Mouse (Mus musculus) gastrocnemius, postnatal 14 days (tissue): ENCODE results near the gene Pecr. TPM values are rescaled to one million over a fixed set of nuclear protein-coding genes. Genes with fewer than 3 reads are reported as not detected.

Source experiments
- DNase-seq: peaks from one replicate; pipeline ENCODE4 v3.0.0; 2021; ENCODE audit warnings: mixed read lengths
- intact Hi-C: fragments of 180-260 bp; cut with DNase I; formaldehyde crosslinking; loops from one replicate; pipeline ENCODE4 v1.15.1; 2025; ENCODE audit warnings: low total_unique reads
- long read RNA-seq, 2 experiments: library from polyadenylated mRNA; stranded (forward); transcript quantifications; one replicate each; pipeline ENCODE4 v2.0.0; 2021
- total RNA-seq, 2 experiments: library from RNA; stranded (reverse); gene quantifications; 2 replicates each; pipeline ENCODE4 v1.2.3; 2021

The Pecr gene
- total RNA-seq: 10 to 100 TPM; 19.6 to 20.5 TPM
- long read RNA-seq, experiment 1, transcript Pecr-201 (8 exons, 1,186 nt): major isoform, 43 of 46 reads
- long read RNA-seq, experiment 1, partial matches to known transcripts: 2 of 46 reads
- long read RNA-seq, experiment 1, other reads (novel, unspliced or antisense): 1 of 46 reads
- long read RNA-seq, experiment 2, transcript Pecr-201 (8 exons, 1,186 nt): major isoform, 27 of 32 reads
- long read RNA-seq, experiment 2, partial matches to known transcripts: 2 of 32 reads
- long read RNA-seq, experiment 2, other reads (novel, unspliced or antisense): 3 of 32 reads

GRCm38 (mm10) chr1:72283992-72284485 is at the start of gene Pecr, which contains the start of gene Tmem169:
Pecr (minus strand) TSS chr1:72284314.
Tmem169 (plus strand) TSS chr1:72284369.
- intact Hi-C loops: no loop called here
- peak; percentile 94 for DNase-seq

- intact Hi-C loops: no loop called here
- no peak for DNase-seq
Observed at GRCm38 (mm10) chr1:72326162-72326821, 42.2 kb upstream of the Pecr start.

- intact Hi-C loops: no loop called here
- no peak for DNase-seq
Observed at GRCm38 (mm10) chr1:72323248-72323647, 39.1 kb upstream of the Pecr start.

- DNase-seq: no peak
- intact Hi-C loops: no loop called here
Observed at GRCm38 (mm10) chr1:72320759-72321158, 36.6 kb upstream of the Pecr start.

GRCm38 (mm10) chr1:72316901-72317300 is 32.8 kb upstream of the Pecr start:
- intact Hi-C loops: loop anchor here (10.0 kb wide), 1 partner anchor 268 kb away; the partner anchor contains the start of gene Smarcal1
- no peak for DNase-seq

- DNase-seq: no peak
- intact Hi-C loops: loop anchor here (10.0 kb wide), 1 partner anchor 268 kb away; the partner anchor contains the start of gene Smarcal1
Observed at GRCm38 (mm10) chr1:72316409-72316808, 32.3 kb upstream of the Pecr start.

GRCm38 (mm10) chr1:72315447-72315846 is 31.3 kb upstream of the Pecr start:
- no peak for DNase-seq
- intact Hi-C loops: loop anchor here (10.0 kb wide), 1 partner anchor 269 kb away; the partner anchor contains the start of gene Smarcal1

DNA sequence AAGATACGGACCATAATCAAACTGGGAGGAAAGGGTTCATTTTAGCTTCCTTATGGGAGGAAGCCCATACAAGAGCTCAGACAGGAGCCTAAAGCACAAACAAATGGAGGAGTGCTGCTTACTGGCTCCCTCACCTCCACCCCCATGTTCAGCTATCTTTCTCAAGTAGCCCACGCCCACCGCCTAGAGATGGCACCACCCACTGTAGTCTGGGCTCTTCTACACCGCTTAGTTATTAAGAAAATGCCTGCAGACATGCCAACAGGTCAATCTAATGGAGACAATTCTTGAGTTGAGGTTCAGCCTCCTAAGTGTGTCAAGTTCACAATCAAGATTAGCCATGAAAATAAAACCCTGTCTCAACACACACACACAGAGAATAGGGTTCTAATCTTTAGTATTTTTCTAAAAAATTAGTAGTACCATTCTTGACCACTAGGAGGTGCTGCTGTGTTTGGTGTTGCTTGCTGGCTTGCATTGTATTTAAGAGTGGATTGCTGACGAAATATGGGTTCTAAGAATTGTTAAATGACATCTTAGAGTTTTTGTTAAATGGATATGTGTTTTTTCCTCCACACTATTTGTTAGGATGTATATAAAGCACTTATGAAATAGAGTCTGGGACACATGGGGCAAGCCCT is 29.4 kb upstream of the Pecr start:
- intact Hi-C loops: loop anchor here (10.0 kb wide), 1 partner anchor 271 kb away; the partner anchor contains the start of gene Smarcal1
- no peak for DNase-seq

GRCm38 (mm10) chr1:72312701-72313398 is 28.7 kb upstream of the Pecr start:
- no peak for DNase-seq
- intact Hi-C loops: loop anchor here (10.0 kb wide), 1 partner anchor 272 kb away; the partner anchor contains the start of gene Smarcal1

DNA sequence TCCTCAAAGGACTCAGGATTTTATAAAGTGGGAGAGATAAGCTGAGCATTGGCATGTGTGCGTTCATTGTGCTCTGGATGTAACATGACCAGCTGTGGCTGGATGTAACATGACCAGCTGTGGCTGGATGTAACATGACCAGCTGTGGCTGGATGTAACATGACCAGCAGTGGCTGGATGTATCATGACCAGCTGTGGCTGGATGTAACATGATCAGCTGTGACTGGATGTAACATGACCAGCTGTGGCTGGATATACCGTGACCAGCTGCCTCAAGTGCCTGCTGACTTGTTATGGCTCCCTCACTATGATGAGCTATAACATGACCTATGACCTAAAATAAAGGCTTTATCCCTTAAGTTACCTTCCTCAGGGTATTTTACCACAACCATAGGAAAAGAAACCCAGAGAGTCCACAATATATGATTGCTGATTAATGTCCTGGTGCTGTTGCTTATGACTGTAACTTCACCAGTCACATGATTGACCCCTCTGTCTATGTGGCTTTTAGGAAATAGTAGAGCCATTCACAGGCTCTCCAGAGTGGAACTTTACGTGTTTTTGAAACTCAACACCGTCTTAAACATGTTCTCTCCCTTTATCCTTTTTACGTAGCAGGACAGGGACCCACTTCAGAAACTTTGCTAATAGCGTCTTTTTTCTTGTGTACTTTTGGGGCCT is 25.8 kb upstream of the Pecr start:
- intact Hi-C loops: loop anchor here (10.0 kb wide), 1 partner anchor 275 kb away; the partner anchor contains the start of gene Smarcal1

DNA sequence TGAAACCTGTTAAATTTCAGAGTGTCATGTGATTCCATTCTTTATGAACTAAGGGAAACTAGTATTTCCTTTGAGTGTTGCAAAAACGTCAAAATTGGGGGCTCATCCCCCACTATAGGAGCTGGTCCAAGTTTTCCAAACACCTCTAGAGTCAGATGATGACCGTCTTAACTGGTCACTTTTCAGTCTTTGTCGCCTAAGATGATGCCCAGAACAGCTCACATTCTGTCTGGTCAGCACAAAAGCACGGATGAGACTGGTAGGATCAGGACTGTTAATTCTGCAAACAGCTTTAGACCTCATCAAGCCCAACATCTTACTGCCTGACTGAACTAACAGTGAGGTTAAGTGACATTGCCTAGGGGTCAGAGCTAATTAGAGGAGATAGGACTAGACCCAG is 24.8 kb upstream of the Pecr start:
- no peak for DNase-seq
- intact Hi-C loops: no loop called here

More for the DNA sequence above, 25.8 kb upstream of the Pecr start:
- DNase-seq: no peak

- intact Hi-C loops: no loop called here
Observed at GRCm38 (mm10) chr1:72307317-72307798, 23.2 kb upstream of the Pecr start, which contains the start of gene Xrcc5. Xrcc5 (plus strand) TSS chr1:72307421.

DNA sequence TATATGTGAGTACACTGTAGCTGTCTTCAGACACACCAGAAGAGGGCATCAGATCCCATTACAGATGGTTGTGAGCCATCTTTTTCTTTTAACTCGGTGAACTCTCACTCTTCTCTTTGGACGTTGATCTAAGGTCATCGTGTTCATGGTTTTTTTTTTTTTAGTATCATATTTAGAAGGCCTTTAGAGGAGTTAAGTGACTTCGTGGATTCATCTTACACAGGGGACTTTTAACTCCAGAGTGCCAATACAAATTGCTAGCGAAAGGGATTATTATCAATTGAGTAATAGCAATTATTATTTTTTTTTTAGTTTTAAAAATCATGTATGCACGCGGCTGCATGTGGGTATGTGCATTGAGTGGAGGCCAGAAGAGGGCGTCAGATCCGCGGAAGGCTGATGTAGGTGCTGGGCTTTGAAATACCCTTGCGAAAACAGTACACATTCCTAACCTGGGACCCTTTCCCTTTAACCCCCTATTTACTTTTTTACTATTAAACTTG is 22.6 kb upstream of the Pecr start:
- peak; percentile 16 for DNase-seq
- intact Hi-C loops: no loop called here

More at GRCm38 (mm10) chr1:72307317-72307798, 23.2 kb upstream of the Pecr start, which contains the start of gene Xrcc5:
- peak; percentile 90 for DNase-seq

GRCm38 (mm10) chr1:72306241-72306640 is 22.1 kb upstream of the Pecr start:
- no peak for DNase-seq
- intact Hi-C loops: no loop called here

DNA sequence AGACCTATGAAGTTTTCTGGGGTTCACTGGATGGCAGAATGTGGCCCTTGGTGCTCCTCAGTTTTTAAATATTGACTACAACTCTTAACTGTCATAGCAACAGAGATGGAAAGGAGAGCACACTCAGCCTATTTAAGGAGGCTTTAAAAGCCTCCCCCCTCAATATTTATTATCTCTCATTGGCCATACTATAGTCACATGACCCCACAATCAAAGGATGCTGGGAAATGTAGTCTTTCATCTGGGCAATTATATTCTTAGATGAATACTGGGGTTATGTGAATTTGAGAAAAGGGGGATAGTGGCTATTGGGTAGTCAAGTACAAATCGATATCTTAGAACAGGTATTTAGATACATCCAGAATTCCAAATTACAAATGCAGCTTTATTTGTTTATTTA is 17.7 kb upstream of the Pecr start:
- no peak for DNase-seq
- intact Hi-C loops: no loop called here

DNA sequence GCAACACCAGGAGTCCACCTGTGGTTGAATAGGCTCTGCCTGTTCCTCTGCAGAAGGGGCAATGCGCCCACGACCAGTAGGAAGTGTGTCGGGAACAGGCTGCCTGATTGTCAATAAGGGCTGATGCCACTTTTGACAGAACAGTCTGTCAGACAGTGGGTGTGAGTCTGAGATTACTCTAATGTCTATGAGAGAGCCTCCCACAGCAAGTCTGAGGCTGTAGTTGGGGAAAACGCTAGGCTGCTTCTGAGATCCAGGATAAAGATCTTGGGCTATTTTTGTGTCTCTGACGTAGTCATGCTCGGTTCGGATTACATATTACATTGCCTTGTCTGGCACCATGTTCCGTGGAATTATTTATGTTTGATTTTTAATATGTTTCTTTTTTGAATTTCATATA is 11.6 kb upstream of the Pecr start:
- intact Hi-C loops: no loop called here
- no peak for DNase-seq

GRCm38 (mm10) chr1:72293869-72294663 is 10.0 kb upstream of the Pecr start:
- intact Hi-C loops: no loop called here

DNA sequence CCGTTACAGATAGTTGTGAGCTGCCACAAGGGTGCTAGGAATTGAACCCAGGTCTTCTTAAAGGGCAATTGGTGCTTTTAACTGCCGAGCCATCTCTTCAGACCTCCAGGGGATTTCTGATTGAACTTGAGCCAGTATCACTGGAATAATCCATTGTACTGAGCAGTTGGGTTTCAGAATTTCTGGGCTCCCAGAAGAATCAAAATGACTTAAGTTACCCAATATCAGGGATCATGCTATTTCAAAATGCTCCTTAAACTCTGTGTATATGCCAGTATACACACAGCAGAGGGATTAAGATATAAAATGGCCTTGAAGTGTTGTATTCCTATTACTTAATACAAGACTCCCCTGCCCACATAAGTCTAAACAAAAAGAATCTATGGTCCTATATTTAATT is 7.8 kb upstream of the Pecr start:
- no peak for DNase-seq
- intact Hi-C loops: no loop called here

More at GRCm38 (mm10) chr1:72293869-72294663, 10.0 kb upstream of the Pecr start:
- no peak for DNase-seq
